Mouse (Mus musculus): ENCODE measurements around the gene Dnah3. TPM values are rescaled to one million over a fixed set of nuclear protein-coding genes. Genes with fewer than 3 reads are reported as not detected.

Dnah3 gene
- polyA plus RNA-seq, 1 experiment from 2014 or later = 0.24 TPM

- Histone ChIP-seq H3K9me3 (no peaks in the 10 kb centered on the region), H3K4me1 (replicated peaks) (no peaks in the 10 kb centered on the region), H3K4me3 (no peak overlapping the region), H3K27ac (no peak overlapping the region), H3K27me3 (ENCODE audit: insufficient read depth, poor library complexity, severe bottlenecking) (no peaks in the 10 kb centered on the region), H3K36me3 (no peaks in the 10 kb centered on the region)
- no peak for DNase-seq (ENCODE audit: low spot score)
- 74% methylated on average over 5 of the region's 5 CpGs for WGBS
Observed at GRCm38 (mm10) chr7:120036422-120036821, 58.7 kb downstream of the Dnah3 start.

GRCm38 (mm10) chr7:120034996-120035395, 60.1 kb downstream of the Dnah3 start:
- H3K36me3 ChIP-seq = no peaks in the 10 kb centered on the region
- H3K4me3 ChIP-seq = no peak overlapping the region
- H3K27ac ChIP-seq = no peak overlapping the region
- H3K27me3 ChIP-seq (ENCODE audit: insufficient read depth, poor library complexity, severe bottlenecking) = no peaks in the 10 kb centered on the region
- no peaks in the 10 kb centered on the region for H3K4me1 ChIP-seq (replicated peaks)
- DNase-seq (ENCODE audit: low spot score) = no peak
- H3K9me3 ChIP-seq = no peaks in the 10 kb centered on the region
- WGBS = 82% methylated on average over 4 of the region's 4 CpGs

GRCm38 (mm10) chr7:120034566-120034965, 60.5 kb downstream of the Dnah3 start:
- no peaks in the 10 kb centered on the region for H3K9me3 ChIP-seq
- H3K27ac ChIP-seq = no peak overlapping the region
- no peak overlapping the region for H3K4me3 ChIP-seq
- H3K4me1 ChIP-seq (replicated peaks) = no peaks in the 10 kb centered on the region
- no peak for DNase-seq (ENCODE audit: low spot score)
- H3K36me3 ChIP-seq = no peaks in the 10 kb centered on the region
- WGBS = 92% methylated on average over 1 of the region's 1 CpGs
- no peaks in the 10 kb centered on the region for H3K27me3 ChIP-seq (ENCODE audit: insufficient read depth, poor library complexity, severe bottlenecking)

GRCm38 (mm10) chr7:120028669-120029068, 66.4 kb downstream of the Dnah3 start:
- no peak overlapping the region for H3K4me3 ChIP-seq
- H3K4me1 ChIP-seq (replicated peaks) = no peaks in the 10 kb centered on the region
- no peak for DNase-seq (ENCODE audit: low spot score)
- WGBS = 88% methylated on average over 1 of the region's 1 CpGs
- no peaks in the 10 kb centered on the region for H3K27me3 ChIP-seq (ENCODE audit: insufficient read depth, poor library complexity, severe bottlenecking)
- H3K36me3 ChIP-seq = no peaks in the 10 kb centered on the region
- H3K27ac ChIP-seq = no peak overlapping the region
- H3K9me3 ChIP-seq = 0 out of 2 replicates have a peak, but pooled peaks cover 6% of the 10 kb centered on the region

GRCm38 (mm10) chr7:119997066-119997465, 98.0 kb downstream of the Dnah3 start:
- WGBS = 84% methylated on average over 6 of the region's 6 CpGs

GRCm38 (mm10) chr7:119985279-119985912, 109.7 kb downstream of the Dnah3 start:
- no peak overlapping the region for H3K27ac ChIP-seq
- WGBS = 86% methylated on average over 3 of the region's 3 CpGs
- no peaks in the 10 kb centered on the region for H3K4me1 ChIP-seq (replicated peaks)
- DNase-seq (ENCODE audit: low spot score) = no peak
- H3K4me3 ChIP-seq = no peak overlapping the region
- no peaks in the 10 kb centered on the region for H3K27me3 ChIP-seq (ENCODE audit: insufficient read depth, poor library complexity, severe bottlenecking)
- no peaks in the 10 kb centered on the region for H3K36me3 ChIP-seq
- no peaks in the 10 kb centered on the region for H3K9me3 ChIP-seq

More at GRCm38 (mm10) chr7:119997066-119997465, 98.0 kb downstream of the Dnah3 start:
- Histone ChIP-seq H3K4me3 (no peak overlapping the region), H3K27me3 (ENCODE audit: insufficient read depth, poor library complexity, severe bottlenecking) (no peaks in the 10 kb centered on the region), H3K36me3 (no peaks in the 10 kb centered on the region), H3K9me3 (no peaks in the 10 kb centered on the region), H3K27ac (no peak overlapping the region), H3K4me1 (replicated peaks) (no peaks in the 10 kb centered on the region)
- DNase-seq (ENCODE audit: low spot score) = no peak

- no peaks in the 10 kb centered on the region for H3K9me3 ChIP-seq
- no peak overlapping the region for H3K4me3 ChIP-seq
- no peaks in the 10 kb centered on the region for H3K36me3 ChIP-seq
- WGBS = 88% methylated on average over 3 of the region's 3 CpGs
- no peaks in the 10 kb centered on the region for H3K4me1 ChIP-seq (replicated peaks)
- no peaks in the 10 kb centered on the region for H3K27me3 ChIP-seq (ENCODE audit: insufficient read depth, poor library complexity, severe bottlenecking)
- DNase-seq (ENCODE audit: low spot score) = no peak
- no peak overlapping the region for H3K27ac ChIP-seq
Observed at GRCm38 (mm10) chr7:119980170-119980569, 114.9 kb downstream of the Dnah3 start.

- no peak for DNase-seq (ENCODE audit: low spot score)
- Histone ChIP-seq H3K27me3 (ENCODE audit: insufficient read depth, poor library complexity, severe bottlenecking) (no peaks in the 10 kb centered on the region), H3K9me3 (no peaks in the 10 kb centered on the region), H3K27ac (no peak overlapping the region), H3K36me3 (no peaks in the 10 kb centered on the region), H3K4me1 (replicated peaks) (no peaks in the 10 kb centered on the region), H3K4me3 (no peak overlapping the region)
Observed at GRCm38 (mm10) chr7:119978576-119978975, 116.5 kb downstream of the Dnah3 start.

GRCm38 (mm10) chr7:119977574-119977973, 117.5 kb downstream of the Dnah3 start:
- Histone ChIP-seq H3K36me3 (no peaks in the 10 kb centered on the region), H3K27me3 (ENCODE audit: insufficient read depth, poor library complexity, severe bottlenecking) (no peaks in the 10 kb centered on the region), H3K4me1 (replicated peaks) (no peaks in the 10 kb centered on the region), H3K4me3 (no peak overlapping the region), H3K9me3 (no peaks in the 10 kb centered on the region), H3K27ac (no peak overlapping the region)
- 91% methylated on average over 7 of the region's 7 CpGs for WGBS
- DNase-seq (ENCODE audit: low spot score) = no peak

- H3K27ac ChIP-seq = no peak overlapping the region
- no peaks in the 10 kb centered on the region for H3K4me1 ChIP-seq (replicated peaks)
- H3K4me3 ChIP-seq = no peak overlapping the region
- DNase-seq (ENCODE audit: low spot score) = no peak
- no peaks in the 10 kb centered on the region for H3K27me3 ChIP-seq (ENCODE audit: insufficient read depth, poor library complexity, severe bottlenecking)
- no peaks in the 10 kb centered on the region for H3K9me3 ChIP-seq
- 83% methylated on average over 6 of the region's 6 CpGs for WGBS
- no peaks in the 10 kb centered on the region for H3K36me3 ChIP-seq
Observed at GRCm38 (mm10) chr7:119976256-119976655, 118.8 kb downstream of the Dnah3 start.

- no peaks in the 10 kb centered on the region for H3K36me3 ChIP-seq
- no peak for DNase-seq (ENCODE audit: low spot score)
- H3K9me3 ChIP-seq = no peaks in the 10 kb centered on the region
- no peaks in the 10 kb centered on the region for H3K4me1 ChIP-seq (replicated peaks)
- no peak overlapping the region for H3K4me3 ChIP-seq
- H3K27me3 ChIP-seq (ENCODE audit: insufficient read depth, poor library complexity, severe bottlenecking) = no peaks in the 10 kb centered on the region
- 88% methylated on average over 5 of the region's 5 CpGs for WGBS
- H3K27ac ChIP-seq = no peak overlapping the region
Observed at GRCm38 (mm10) chr7:119974214-119974613, 120.9 kb downstream of the Dnah3 start.

GRCm38 (mm10) chr7:119969320-119969719, 125.8 kb downstream of the Dnah3 start:
- Histone ChIP-seq H3K27me3 (ENCODE audit: insufficient read depth, poor library complexity, severe bottlenecking) (no peaks in the 10 kb centered on the region), H3K9me3 (no peaks in the 10 kb centered on the region), H3K36me3 (no peaks in the 10 kb centered on the region), H3K27ac (no peak overlapping the region), H3K4me1 (replicated peaks) (no peaks in the 10 kb centered on the region), H3K4me3 (no peak overlapping the region)
- WGBS = 81% methylated on average over 2 of the region's 2 CpGs
- no peak for DNase-seq (ENCODE audit: low spot score)

- WGBS = 88% methylated on average over 9 of the region's 9 CpGs
Observed at GRCm38 (mm10) chr7:119965651-119966395, 129.3 kb downstream of the Dnah3 start.

More at GRCm38 (mm10) chr7:119965651-119966395, 129.3 kb downstream of the Dnah3 start:
- H3K4me3 ChIP-seq = no peak overlapping the region
- H3K27me3 ChIP-seq (ENCODE audit: insufficient read depth, poor library complexity, severe bottlenecking) = no peaks in the 10 kb centered on the region
- H3K27ac ChIP-seq = no peak overlapping the region
- no peaks in the 10 kb centered on the region for H3K36me3 ChIP-seq
- H3K9me3 ChIP-seq = no peaks in the 10 kb centered on the region
- H3K4me1 ChIP-seq (replicated peaks) = no peaks in the 10 kb centered on the region
- DNase-seq (ENCODE audit: low spot score) = no peak
